Mouse (Mus musculus) heart, adult 9 months (tissue): Measurements from ENCODE around the gene Trim61.
"Not testable (repeated sequence)": the region's sequence is repeated elsewhere in the genome, so short reads cannot be mapped to it uniquely, and the experiment has no call there.

ENCODE experiments used
- DNase-seq, 2 experiments: peaks; one replicate each; pipeline ENCODE4 v3.0.0; 2022; ENCODE audit warnings: low spot score in 2 of 2

Trim61 gene

DNA sequence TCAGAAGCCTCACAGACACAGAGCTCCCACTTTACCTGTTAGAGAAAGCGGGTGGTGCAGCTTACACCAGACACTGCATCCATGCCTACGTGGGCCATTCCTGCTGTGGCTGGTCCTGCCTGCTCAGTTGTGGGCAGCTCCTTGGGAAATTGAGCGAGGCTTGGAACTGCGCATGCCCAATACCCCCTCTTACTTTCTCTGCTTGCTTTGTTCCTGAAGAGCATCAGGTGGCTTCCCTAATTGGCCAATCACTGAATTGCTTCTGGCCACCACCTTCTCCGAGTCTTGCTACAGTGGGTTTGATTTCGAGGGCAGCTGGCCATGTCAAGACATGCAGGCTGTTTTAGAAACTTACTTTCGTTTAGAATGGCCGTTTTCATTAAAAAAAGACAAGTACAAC, at the start of gene Trim61, which contains the start of gene Trim60:
TSS of gene Trim61 (minus strand) at position 101 of the 400 bp plus-strand sequence.
TSS of gene Trim60 (minus strand) at position 162 of the 400 bp plus-strand sequence.
- DNase-seq = no peak

DNA sequence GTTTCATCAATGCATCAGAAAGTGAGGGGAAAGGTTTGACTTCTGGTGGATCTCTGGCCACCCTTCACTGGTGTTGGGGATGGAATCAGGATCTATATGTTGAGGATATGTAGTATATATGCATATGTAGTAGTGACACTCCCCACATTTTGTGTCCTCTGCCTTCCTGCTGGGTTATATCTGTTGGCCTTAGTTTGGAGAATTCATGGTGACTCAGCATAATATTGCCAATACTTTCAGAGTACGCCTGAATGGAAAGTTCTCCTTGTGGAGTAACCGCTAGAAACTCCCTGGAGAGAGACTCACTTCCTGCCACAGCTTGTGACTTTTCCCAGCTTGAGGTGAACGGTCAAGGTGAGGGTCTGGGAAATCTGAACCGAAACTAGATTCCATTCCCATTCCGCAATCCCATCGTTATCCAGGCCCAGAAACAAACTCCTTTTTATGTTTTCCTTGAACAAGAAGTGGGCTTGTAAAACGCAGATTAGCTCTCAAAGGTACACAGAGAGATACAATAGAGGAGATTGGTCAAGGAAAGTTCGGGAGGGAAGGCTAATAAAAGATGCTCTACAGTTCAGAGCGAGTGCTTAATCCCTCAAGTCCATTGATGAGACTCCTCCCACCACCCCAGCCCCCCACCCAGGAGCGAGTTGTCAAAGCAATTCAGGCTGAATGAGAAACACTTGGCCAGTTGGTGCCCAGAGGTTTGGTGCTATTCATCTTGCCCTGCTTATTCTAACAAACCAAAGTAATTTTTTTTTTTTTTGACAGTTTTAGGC, 49.6 kb upstream of the Trim61 start:
- no peak for DNase-seq

DNA sequence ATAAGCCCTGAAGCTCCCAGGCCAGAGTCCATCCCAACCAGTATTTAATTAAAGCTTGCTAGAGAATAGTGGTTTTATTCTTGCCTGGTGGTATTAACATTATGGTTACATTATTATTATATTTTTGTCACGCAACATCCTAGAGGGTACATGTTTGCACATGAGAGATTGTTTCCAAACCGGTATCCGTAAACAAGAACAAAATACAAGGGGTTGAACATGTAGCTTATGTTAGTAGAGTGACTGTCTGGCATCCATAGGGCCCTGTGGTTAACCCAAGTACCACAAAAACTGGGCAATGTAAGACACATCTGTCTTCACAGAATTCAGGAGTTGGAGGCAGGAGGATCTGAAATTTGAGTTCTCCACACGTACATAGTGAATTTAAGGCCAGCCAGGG, 48.7 kb upstream of the Trim61 start:
- no peak for DNase-seq

DNA sequence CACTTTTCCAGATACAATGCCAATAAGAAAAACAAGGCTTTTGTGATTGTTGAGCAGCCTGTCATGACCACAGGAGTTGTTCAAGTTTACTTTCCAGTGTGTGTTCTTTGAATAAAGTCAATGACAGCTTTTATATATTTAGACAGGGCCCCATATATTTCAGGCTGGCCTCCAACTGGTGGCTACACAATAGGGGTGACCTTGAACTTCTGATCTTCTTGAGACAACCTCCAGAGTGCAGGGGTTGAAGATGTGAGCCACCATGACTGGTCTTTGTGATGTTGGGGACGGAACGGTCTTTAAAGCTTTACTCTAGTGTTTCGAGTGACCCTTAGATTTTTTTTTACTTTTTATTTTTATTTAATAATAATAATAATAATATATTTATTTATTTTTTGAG, 47.3 kb upstream of the Trim61 start:
- DNase-seq = no peak

DNA sequence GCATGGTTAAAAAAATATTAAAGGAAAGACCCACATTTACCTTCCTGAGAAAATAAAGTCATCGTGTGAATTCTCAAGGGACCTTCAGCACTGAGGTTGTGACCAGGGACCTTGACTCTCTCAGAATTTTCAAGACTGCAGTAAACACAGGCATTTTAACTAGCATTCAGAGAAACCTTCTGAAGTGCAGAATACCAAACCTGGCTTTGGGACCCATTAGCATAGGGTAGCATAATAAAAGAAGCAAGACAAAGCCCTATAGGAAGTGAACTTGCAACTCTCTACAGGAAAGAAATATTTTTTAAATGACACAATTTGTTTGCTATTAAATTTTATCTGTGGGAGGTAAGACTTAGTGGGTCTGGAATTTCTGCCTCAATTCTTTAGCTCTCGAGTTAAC, 45.7 kb upstream of the Trim61 start:
- no peak for DNase-seq

DNA sequence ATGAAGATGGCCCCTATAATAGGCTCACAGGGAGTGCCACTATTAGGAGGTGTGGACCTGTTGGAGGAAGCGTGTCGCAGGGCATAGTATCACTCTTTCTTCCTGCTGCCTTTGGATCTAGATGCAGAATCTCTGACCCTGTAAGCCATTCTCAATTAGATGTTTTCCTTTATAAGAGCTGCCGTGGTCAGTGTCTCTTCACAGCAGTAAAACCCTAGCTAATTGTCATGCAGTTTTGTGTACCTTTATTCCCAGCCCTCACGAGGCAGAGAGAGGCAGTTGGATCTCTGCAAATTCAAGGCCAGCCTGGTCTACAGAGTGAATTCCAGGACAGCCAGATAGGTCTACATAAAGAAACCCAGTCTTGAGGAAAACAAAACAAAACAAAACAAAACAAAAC, 43.9 kb upstream of the Trim61 start:
- DNase-seq = no peak

DNA sequence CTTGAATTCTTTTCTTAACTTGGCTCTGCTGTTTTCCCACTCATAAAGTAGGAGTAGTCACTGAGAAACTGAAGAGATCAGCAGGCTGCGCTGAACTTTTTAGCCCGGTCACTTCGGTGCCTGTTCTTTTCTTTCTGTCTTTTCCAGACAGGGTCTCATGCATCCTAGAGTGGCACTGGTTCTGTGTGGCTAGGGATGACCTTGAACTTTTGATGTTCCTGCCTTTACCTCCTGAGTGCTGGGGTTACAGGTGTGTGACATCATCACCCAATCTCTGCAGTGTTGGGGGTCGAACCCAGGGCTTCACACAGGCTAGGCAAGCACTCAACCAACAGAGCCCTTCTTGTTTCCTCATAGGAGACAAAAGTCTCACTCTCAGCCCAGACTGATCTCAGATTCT, 38.4 kb upstream of the Trim61 start:
- no peak for DNase-seq

DNA sequence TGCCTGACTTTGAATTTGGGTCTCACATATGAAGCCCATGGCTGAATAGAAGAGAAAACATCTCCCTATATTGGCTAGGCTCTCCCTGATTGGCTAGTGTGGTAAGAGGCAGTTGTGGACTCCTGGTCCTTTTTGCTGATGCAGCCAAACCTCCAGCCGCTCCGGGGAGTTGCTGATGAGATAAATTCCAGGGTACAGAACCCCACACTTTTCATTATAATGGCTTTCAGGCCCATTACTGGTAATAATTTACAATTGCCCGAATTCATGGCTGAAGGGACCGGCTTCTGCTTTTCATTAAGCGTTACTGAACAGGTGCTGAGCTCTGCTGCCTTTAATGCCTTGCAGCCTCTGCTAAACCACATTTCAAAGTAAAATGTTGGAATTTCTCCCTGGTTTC, 35.6 kb upstream of the Trim61 start:
- DNase-seq = no peak

DNA sequence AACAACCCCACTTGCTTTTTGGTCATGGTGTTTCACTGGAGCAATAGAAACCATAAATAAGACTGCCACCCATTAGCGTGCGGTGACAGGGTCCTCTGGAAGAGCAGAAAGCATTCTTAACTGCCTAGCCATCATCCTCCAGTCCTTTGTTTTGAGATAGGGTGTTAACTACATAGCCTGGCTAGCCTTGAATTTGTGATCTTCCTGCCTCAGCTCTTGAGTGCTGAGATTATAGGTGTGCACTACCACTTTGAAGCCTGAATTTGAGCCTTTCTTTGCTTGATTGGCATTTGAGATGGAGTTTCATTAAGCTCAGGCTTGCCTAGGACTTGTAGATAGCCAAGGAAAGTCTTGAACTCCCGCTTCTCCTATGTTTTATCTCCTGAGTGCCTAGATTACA, 35.2 kb upstream of the Trim61 start:
- no peak for DNase-seq

DNA sequence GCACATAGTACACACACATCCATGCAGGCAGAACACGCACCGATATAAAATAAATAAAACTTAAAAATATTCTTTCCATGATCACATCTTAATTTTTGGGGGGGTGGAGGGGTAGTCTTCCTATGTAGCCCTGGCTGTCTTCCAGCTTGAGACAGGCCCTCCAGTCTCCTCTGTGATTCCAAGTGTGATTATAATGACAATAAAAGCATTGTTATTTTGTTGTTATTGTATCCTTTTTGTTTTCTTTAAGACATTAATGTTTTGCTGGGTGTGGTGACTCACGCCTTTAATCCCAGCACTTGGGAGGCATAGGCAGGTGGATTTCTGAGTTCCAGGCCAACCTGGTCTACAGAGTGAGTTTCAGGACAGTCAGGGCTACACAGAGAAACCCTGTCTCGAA, 29.5 kb upstream of the Trim61 start:
- DNase-seq = no peak

DNA sequence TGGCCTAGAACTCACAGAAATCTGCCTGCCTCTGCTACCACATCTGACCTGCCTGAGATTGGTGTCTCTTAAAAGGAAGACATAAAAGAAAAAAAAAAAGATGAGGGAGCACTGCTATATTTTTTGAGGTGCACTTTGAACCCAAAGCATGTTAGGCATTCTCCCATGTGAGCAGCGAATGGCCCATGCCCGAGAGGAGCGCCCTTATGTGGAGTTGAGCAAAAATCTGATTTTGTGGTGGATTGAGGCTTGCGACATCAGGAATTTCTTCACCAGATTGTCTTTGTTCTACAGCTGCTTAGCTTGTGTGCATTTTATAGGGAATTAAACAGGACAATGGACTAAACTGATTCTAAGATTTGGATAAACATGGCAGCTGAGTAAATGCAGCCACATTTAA, 28.9 kb upstream of the Trim61 start:
- no peak for DNase-seq

DNA sequence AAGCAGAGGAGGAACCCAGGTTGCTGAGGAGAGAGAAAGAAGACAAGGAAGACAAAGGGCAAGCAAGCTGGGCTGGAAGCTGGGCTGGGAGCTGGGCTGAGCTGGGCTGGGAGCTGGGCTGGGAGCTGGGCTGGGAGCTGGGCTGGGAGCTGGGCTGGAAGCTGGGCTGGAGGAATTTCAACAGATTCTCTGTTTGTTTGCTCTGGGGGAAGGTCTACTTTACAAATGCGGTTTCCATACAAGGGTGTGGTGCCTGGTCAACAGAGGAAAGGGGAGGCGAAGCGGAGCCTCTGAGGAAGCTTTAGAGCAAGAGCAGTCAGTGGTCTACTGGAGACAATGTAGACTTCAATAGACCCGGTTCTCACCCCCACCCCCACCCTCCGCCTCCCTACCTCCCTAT, 28.2 kb upstream of the Trim61 start:
- DNase-seq = no peak

DNA sequence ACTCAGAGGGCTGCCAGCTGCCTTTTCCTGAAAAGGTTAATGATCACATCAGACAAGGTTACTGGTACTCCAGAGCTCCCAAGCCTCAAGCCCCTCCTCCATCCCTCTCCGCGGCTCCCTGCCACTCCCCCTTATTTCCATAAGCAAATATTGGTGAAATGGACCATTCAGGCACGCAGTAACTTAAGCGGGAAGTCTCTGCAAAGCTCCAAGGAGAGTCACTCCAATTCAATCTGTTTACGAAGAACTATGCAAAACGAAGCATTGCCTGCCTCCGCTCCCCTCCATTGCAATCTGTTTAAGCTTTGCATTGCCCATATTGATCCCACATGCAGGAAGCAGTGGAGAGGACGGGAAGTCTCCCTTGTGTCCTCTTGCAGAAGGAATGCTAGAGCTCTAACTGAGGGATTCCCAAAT, 18.8 kb upstream of the Trim61 start, which contains the start of gene Apela:
TSS of gene Apela (minus strand) at position 220 of the 417 bp plus-strand sequence.
- no peak for DNase-seq

DNA sequence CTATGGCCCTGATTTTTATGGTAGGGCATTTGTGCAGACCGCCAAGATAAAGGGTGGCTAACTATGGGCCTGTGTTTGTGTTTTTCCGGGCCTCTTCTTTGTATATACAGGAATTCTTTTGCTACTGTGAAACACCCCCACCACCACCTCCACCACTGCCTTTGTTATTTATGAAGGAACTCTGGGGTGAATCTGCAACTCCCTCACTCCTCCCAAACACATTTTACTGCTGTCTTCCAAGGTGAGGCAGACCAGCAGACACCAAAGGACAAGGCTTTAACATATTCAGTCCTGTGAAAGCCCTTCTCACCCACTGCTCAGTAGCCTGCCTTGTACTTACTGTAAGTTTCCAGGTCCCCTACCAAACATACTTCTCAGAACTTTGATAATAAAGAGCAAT, 15.8 kb upstream of the Trim61 start:
- DNase-seq = no peak

DNA sequence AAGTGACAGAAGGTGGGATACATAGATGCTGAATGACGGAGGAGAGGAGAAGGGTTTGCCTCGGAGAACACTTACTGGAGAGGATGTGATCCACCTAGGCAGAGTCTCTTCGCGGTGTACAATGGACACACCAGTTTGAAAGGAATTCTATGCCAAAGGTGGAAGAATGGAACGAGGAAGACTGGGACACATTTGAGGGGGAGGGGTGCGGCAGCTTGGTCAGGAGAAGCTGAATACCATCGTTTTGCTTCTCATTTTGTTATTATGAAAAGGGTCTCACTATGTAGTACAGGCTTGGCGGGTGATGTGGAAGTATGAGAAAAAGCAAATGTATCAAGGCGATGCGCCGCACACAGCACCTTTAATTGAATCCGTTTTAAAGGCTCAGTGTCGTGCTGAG, 14.7 kb upstream of the Trim61 start:
- no peak for DNase-seq

DNA sequence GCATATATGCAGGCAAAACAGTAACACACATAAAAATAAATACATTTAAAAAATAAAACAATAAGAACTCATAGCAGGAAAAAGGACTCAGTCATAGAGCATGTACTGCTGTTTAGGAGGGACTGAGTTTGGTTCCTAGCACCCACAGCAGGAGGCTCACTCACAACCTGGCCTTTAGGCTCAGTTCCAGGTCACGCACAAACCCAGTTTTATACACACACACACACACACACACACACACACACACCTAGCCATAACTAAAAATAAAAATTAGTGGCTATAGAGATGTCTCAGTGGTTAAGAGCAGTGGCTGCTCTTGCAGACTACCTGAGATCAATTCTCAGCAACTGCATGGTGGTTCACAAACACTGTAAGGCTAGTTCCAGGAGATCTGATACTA, 13.8 kb upstream of the Trim61 start:
- no peak for DNase-seq

DNA sequence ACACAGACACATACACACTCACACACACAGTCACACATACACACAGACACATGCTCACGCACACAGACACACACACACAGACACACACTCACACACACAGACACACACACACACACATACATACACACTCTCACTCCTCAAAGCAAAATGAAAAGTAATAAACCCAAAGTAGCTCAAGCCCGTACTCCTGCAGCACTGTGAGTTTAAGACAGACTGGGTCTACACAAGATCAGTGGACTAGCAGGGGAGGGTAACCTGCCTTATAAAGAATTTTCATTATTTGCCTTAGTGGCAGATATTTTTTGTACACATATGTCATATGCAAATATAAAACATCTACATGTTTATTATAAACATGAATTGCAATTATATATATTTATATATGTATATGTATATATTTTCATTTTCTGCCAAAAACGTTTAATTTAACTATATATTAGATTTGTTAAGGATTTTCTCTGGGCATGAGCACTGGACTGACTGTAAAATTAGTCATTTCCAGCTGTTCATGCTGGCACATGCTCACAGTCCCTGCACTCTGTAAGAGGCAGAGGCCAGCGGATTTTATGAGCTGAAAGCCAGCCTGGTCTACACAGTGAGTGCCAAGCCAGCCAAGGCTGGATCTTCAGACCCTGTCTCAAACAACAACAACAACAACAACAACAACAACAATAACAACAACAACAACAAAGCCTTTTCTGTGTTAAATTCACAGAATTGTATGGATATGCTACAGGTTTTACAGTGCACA, 12.6 kb upstream of the Trim61 start:
- no peak for DNase-seq

DNA sequence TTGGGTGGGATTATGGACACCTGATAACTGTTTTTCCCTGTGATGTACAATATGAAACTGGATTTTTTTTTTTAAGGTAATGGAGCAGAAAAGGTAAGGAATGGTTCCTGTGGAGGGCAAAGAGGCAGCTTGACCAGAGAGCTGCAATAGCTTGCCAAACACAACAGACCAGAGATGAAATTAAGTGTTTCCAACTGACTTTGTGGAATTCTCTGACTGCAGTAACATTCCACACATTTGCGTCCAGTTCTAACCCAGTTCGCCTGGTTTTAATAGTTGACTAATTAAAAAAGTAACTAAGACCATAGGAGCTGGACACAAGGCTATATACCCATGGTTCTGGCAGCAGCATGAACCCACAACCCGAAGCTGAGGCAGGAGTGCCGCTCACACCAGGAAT, 11.5 kb upstream of the Trim61 start:
- DNase-seq = no peak

DNA sequence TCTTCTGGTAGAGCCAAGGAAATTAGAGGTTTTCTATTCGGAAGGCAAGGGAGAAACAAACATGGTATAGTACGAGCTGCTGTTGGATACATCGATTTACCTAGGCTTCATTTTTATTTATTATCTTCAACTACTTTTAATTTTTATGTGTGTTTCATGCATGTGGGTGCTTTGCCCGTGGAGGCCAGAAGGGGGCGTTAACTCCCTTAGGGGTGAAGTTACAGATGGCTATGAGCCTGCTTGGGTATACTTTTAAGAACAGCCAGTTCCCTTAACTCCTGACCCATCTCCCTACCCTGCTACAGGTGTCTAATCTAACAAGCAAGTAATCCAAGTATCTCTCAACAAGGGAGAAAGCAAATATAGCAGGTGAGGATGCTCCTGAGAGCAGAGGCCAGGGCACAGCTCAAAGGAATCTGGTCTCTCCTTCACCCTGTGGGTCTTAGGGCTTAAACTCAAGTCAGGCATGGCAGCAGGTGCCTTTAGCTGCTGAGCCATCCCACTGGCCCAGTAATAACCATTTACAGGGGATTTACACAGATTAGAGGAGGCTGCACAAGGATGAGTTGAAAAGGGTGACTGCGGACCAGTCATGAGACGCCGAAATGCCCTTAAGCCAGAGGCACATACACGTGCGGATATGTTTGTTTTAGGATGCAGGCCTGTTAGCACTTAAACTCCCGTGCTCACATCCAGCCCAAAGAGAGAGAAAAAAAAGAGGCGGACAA, 10.8 kb upstream of the Trim61 start:
- DNase-seq = no peak

DNA sequence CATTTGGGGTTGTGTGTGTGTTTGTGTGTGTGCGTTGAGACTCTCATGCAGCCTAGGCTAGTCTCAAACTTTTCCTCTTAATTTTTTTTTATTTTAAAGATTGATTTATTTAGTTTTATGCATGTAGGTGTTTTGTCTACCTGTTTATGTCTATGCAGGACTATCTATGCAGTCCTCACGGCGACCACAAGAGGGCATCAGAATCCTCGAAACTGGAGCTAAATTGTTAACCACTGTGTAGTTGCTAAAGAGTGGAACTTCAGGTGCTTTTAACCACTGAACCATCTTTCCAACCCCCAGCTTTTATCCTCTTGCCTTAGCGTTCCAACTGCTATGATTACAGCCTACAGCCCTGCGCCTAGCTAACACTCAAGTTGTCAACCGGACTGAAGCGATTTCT, 4.2 kb upstream of the Trim61 start:
- peak in 1 of 2 experiments; percentile 8 for DNase-seq

DNA sequence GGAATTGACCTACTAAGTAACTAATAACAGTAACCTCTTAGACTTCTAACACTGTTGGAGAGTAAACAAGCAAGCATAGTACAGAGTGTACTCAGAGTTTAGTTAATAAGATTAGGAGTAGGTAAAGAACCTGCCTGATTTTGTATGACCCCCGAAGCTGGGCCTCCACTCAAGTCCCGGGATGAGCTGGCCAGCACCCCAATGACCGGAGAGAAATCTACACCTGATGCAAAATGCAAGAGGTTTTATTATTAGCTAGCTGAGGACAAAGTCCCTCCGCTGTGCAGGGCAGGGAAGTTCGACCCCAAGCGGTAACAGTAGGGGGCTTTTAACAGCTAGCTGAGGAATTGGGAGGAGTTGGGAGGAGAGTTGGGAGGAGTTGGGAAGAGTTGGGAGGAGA, 10.7 kb downstream of the Trim61 start:
- DNase-seq = not testable (repeated sequence)

DNA sequence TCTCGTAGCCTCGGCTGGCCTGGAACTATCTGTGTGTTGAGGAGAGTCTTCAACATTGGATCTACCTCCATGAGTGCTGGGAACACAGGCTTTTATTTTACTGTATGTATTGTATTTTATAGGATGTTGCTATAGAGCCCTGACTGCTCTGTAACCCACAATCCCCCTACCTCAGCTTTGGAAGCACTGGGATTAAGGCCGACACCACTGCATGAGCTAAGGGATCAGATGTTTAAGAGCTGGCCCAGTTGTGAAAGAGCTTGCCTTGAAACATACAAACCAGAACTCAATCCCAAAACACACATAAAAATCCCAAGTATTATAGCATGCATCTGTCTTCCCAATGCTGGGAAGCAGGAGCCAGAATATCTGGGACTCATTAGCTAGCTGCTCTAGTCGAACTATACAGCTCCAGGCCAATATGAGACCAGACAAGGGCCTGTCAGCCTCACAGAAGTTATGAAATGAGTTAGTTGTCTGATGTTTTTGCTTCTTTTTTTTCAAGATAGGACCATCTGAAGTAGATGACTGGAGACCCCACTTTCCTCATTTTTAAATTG, 19.4 kb downstream of the Trim61 start:
- no peak for DNase-seq
